Mouse (Mus musculus): ENCODE measurements at regions not wholly inside any gene's neighbourhood (a gene's known extent, or its start where the extent isn't known, plus 50 kb on each side); places are given as distances from the start of the nearest gene placed in this dataset.

DNA sequence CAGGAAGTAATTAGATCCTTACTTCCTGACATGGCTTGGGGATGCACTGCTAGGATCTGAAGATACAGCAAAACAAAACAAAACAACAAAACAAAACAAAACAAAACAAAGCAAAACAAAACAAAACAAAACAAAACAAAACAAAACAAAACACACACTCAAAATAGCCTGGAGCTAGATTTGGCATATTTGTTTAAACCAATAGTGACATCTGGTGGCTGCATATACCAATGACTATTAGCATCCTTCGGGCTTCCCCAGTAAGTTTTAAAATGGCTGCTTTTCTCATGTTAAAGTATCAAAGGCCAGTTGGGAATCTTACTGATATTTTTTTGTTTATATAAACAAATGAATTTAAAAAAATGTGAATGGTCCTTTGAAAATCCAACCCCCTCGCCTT is 52.9 kb upstream of the Ica1 start:
- DNase-seq (ENCODE audit: extremely low spot score in 1 of 2, low spot score in 1 of 2): peak in 1 of 2 experiments; percentile 68

GRCm38 (mm10) chr6:8832924-8833323 is 54.6 kb upstream of the Ica1 start:
- peak in 1 of 2 experiments; percentile 29 for DNase-seq (ENCODE audit: extremely low spot score in 1 of 2, low spot score in 1 of 2)

DNA sequence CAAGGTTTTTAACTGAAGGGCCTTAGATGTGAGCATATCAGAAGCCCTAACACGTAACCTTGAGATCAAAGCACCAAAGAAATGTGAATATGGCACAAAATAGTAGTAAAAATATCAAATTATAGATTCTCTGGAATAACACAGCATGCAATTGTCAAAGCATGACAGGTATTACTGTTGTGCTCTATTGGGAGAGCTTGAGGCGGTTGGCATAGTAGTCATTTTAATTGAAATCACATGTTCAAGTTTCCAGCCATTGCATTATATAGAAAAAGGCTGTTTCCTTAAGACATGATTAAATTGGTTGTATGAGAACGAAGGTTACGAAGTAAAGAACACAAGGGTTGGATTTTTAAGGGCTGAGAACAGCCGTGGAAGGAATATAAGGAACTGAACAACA is 75.4 kb upstream of the Ica1 start:
- no peak for DNase-seq (ENCODE audit: extremely low spot score in 1 of 2, low spot score in 1 of 2)

DNA sequence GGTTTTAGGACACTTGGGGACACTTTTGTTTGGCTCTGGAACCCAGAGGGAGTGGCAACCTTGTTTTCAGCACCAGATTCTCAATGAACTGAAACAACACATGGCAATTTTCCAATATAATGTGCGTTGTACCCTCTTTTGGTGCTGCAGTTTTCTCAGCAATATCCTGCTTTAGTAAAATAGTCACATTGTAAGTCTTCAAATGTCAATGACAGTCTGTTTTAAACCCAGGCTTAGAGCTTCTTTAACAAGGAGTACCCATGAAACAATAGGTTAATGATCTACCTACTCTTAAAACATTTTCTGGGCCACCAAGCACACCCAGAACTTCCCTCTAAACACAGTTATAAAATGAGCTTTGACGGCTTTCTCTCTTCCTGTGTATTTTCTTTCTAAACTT is 82.3 kb upstream of the Ica1 start:
- DNase-seq (ENCODE audit: extremely low spot score in 1 of 2, low spot score in 1 of 2): no peak

DNA sequence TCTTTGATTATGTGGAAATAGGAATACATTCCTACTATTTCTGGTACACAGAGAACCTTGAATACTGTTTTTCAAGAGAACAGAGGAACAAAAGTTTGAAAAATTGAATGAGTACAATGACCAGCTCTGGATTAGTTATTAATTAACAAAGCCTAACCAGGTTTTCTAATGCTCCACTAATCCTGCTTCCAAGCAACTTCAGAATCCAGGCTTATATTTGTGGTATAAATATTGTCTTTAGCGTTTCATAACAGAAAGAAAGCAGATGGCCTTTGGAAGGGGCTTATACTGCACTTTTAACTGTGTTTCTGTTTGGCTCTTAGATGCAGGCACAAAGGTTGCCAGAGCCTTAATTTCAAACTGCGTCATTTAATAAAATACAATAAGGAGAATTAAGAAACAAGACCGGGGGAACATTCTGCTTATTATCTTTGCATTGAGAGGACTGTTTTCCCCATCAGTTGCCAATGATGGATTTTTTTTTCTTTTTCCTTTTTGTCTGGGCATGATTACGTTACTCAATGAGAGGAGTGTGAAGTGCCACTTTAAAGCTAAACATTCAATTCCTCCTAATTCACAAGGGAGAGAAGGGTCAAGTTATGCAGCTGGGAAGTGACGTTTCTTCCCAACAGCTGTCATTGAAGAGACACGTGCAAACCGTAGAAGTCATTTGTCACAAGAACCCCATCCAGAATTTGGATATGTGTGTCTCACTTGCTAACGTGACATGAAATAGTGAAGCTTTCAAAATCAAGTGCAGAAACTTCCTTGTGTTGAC is 84.2 kb upstream of the Nxph1 start:
- no peak for DNase-seq (ENCODE audit: extremely low spot score in 1 of 2, low spot score in 1 of 2)

DNA sequence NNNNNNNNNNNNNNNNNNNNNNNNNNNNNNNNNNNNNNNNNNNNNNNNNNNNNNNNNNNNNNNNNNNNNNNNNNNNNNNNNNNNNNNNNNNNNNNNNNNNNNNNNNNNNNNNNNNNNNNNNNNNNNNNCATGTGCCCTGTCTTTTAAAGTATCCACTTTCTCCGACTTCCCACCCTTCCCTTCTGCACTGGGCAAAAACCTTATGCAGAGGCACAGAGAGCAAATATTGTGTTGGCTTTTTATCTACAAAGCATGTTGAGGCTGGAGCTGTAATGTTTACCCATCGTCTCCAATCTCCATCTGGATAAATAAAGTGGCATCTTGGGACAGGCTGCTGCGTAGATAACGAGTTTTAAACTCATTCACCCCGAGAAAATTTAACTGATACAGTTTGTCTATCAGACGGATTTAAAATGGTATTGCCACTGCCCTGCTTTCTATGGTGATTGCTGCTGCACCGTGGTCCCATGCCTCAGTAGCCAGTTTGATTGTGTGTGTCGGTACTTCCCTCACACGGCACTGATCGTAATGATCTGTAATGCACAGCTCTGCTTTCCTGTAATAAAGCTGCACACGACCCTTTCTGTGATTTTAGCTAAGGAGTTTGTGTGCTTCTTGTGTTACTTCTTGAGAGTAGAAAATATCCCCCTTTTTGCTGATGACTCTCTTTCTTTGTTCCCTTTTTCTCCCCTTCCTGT is 70.7 kb upstream of the Nxph1 start:
- no peak for DNase-seq (ENCODE audit: extremely low spot score in 1 of 2, low spot score in 1 of 2)

DNA sequence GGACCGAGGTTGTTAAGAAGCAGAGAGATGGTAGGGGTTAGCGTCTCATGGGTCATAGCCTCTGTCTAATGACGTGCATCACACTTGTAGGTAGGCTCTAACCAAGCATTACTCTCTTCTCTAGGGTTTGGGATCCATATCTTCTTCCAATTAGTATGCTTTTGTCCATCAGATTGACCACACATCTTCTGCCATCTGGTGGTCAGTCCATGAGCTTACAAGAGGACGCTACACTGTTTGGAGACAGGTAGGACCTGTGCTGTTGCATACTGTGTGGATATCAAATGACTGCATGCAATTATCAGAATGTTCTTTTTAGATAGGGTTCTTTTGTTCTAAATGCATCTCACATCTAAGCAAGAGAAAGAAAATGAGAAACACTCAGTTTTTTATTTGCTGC is 54.6 kb upstream of the Nxph1 start:
- DNase-seq (ENCODE audit: extremely low spot score in 1 of 2, low spot score in 1 of 2): no peak

- no peak for DNase-seq (ENCODE audit: extremely low spot score in 1 of 2, low spot score in 1 of 2)
These were observed 52.1 kb upstream of the Nxph1 start for GRCm38 (mm10) chr6:8896097-8896496.

DNA sequence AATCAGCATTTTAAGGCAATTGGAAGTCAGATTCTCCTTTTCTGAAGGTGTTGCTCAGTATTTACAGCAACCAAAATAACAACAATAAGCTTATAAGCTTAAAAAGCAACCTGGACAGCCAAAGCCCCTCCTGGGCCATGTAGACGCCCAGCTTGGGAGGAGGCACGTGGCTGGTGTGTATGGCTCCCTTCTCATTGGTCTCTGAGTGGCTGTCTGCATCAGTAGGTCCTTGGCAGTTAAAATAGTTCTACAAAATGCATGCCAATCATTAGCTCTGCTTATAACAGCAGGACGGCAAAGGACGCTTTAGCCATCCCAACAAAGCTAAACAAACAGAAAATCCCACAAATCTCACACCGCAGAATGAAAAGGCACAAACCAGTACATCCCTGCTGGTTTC is 51.4 kb upstream of the Nxph1 start:
- DNase-seq (ENCODE audit: extremely low spot score in 1 of 2, low spot score in 1 of 2): no peak

DNA sequence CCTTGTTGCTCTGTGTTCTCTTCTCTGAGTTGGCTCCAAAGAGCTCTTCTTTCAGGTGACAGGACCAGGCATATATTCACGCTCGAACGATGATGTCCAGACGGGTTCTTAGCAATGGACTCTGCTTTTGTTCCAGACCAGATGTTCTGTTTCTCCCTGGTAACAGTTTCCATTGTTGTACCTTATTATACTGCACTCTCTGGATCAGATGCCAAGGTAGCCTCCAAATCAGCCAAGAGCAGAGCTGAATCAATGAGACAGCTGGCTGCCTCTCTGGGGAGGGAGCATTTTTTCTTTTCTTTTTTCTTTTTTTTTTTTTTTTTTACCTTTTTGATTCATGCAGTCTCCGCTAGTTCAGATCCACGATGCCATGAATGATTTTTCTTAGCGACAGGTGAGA is 50.9 kb upstream of the Nxph1 start:
- DNase-seq (ENCODE audit: extremely low spot score in 1 of 2, low spot score in 1 of 2): no peak

DNA sequence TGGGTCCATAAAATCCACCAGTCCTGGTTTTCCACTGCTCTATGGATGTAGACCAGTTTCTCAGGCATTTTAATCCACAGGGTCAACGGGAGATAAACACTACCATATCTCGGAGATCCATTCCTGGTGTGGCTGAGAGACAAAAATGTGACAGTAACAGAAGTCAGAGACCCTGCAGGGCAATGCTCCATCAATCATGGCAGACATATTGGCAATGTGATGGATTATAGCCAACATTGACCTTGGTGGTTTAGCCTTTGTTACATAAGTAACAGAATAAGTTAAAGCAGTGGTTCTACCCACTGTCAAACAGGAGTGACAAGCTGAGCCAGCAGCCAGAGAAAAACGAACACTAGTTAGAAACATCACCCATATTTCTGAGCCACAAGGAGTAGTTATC is 50.0 kb upstream of the Nxph1 start:
- DNase-seq (ENCODE audit: extremely low spot score in 1 of 2, low spot score in 1 of 2): no peak
